Mouse (Mus musculus): ENCODE results near the gene Dusp12.

Dusp12 gene

DNA sequence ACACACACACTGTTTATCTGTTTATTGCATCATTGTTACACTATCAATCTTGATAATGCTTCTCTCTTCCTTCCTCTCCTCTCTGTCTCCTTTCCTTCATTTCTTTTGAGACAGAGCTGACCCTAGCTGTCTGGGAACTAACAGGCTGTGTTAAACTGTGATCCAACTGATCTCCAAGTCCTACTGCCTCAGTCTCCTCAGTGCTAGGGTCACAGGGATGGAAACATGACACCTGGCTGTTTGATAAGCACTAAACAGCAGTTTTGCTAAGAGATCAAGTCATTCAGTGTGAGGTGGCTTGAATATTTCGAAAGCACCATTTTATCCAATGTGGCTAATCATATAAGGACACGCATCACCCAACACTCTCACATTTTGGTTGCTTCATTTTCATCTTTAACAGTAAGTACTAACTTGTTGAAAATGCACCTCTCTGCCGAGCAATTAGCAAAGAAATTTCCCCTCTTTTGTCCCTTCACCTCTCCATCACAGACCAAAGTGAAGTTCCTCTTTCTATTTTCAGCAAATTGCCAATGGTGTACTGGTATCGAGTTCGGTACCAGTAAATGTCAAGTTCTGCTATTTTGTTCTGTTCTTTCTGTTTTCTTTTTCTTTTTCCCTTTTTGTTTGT is 11.4 kb upstream of the Dusp12 start:
- DNase-seq: no peak

DNA sequence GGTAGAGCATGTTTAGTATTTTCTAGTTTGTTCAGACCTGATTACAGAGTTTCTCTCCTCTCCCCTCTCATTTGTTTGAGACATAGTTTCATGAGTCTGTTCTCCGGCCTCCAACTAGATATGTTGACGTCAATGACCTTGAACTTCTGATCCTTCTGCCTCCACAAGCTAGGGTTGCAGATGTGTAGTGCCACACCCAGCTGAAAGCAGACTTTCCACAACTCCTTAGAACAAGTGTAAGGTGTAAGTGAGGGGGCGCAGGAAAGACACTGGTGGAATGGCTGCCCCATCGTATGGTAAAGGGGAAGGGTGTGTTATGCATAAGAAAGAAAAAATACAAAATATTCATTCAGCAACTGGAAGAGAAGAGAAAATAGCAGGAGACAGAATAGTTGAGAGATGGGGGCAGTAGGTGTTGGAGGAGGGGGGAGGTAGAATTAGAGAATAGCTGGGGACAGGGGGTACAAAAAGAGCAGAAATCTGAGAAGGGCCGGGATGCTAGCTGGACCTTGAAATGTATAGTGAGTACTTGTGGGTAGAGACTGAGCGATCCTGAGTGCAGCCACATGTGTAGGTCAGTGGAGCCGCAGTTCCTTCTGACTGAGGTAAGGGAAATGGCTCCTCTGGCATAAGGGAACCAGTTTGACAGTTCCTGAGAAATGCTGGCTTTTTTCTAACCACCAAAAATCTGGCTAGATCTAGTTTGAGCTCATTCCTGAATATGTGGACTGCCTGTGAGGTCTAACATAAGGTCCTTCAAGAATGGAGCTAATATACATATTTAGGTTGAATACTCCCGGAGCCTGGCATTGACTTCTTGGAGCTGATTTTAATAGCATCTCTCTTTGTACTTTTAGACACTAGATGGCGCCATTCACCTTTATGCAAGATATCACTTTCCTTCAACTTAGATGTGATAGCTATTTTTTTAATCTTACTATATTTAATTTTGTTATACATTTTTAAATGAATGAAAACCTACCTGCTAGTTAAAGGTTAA is 9.6 kb upstream of the Dusp12 start:
- no peak for DNase-seq

DNA sequence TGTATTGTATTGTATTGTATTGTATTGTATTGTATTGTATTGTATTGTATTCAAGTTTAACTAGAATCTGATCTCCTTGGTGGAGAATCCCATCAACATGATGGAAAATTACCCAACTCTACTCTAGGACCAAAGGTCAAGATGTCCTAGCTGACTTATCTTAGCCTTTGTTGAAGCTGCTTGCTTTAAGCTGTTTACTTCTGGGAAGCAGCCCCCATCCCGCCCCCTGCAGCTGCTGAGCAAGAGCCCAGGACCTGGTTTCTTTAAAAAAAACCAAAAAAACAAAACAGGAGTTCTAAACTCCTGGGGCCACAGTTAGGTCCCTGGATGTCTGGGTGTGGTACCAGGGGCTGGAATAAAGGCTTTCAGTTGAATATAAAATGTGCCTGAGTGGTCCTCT is 6.9 kb upstream of the Dusp12 start:
- no peak for DNase-seq

DNA sequence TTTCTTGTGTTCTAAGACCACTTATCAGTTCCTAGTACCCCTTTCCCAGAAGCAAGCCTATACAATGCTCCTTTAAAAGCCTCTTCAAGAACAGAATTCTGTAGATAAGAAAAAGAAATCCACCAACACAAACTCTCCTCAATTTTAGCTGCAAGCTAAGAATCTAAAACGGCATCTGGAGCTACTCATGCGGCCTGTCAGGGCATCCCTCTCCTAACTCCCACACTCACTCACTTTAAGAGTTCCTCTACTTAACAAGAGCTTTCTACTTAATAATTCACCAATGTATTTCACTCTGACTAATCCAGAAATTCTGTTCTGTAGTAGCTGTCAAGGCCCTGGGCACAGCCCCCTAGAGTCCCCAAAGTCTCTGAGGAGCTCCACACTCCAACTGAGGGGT is 6.3 kb upstream of the Dusp12 start:
- no peak for DNase-seq

DNA sequence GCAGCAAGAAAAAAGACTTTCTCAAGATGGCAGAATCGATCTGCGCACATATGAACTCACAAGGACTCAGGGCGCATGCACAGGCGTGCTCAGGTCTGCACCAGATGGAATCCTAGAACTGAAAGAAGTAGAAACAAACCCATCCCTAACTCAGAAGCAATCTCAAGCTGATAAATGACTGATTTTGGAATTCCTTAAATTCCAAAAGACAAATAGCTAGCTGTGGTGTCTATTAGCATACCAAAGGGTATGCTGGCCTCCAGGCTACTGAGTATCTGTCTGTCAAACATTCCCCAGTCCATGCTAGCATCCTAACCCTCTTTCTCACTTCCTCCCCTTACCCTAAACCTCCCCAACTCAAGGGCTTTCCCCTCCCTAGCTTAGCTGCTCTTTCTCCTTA is 4.0 kb upstream of the Dusp12 start:
- DNase-seq: no peak

DNA sequence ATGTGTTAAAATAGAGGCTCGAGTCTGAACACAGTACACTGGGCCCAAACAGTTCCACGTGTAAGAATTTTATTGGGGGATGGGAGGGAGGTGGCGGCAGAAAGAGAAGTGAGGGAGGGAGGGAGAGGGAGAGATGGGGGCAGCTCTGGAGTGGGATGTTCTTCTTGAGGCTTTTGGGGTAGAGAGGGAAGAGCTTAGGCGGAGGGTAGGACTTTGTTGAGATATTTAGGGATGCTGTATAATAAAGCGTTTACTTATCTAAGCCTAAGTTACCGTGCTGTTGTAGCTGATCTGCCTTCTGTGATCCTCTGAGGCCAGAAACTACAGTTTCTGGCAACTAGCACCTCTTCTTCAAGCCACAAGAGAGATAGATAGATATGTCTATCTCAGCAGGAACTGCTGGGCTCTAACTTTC is 711 bp upstream of the Dusp12 start:
- DNase-seq: no peak

DNA sequence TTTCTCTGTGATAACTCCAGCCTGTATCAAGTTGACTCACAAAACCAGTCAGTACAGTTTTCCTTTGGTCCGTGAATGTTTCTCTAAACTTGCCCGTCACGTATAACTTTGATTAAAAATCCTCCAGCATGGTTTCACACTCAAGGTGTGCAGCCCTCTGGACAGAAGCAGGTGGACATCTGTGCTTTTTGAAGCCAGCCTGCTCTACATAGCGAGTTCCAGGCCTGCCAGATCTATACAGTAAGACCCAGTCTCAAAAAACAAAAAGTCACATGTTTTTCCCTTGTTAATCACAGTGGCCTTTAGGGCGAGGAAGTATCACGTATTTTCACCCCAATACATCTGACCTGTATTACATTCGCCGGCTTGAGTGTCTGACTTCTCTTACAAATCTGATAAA is 950 bp downstream of the Dusp12 start:
- DNase-seq: no peak

DNA sequence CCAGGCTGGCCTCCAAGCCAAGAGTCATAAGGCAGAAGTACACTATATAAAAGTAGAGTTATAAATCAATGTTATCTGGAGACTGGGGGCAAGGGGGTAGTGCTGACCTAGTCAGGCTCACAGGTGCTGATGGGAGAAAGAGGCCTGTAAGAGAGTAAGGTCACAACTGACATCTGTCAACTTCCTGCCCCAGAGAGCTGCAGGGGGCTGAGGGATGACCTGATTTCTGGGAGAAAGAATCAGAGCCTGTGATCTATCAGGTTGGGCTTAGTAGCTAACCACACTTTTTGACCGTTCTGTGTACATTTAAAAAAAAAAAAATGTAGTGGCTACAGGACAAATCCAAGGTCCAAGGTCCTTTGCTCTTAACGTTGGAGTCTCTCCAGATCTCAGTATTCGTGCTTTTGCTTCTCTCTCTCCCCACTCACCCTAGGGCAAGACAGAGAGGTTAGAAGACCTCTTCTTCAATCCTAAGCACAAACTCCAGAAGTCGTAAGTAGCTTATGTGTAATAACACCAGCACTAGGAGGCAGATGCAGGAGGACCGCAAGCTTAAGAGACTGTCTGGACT is 2.3 kb downstream of the Dusp12 start:
- no peak for DNase-seq

DNA sequence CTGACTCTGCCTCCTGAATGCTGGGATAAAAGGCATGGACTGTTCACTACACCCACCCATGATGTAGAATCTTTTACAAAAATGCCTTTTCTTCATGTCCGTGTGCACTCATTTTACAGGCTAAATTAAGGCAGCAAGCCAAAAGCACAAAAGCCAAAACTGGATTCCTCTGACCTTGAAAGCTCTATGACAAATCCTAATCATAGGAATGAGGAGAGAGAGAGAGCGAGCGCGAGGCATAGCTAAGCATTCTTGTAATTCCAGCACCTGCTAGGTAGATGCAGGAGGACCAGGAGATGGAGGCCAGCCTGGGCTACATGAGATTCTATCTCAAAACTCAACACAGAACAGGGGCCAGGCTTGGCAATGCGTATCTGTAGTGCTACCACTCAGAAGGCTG is 8.4 kb downstream of the Dusp12 start:
- no peak for DNase-seq

DNA sequence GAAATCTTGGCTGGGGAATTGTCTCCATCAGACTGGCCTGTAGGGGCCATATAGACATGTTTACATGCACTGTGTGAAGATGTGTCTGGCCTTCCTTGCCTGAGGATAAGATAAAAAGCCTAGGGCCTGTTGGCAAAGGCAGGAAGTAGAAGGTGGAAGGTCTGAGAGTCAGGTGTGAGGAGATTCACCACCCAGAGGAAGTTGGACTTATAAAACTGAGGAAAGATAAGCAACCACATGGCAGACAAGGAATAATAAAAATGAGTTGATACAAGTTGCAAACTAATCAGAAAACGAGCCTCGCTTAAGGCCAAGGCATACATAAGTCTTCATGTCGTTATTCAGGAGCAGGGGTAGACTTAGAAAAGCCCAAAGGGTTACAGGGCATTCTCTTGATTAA is 9.7 kb downstream of the Dusp12 start:
- DNase-seq: no peak

DNA sequence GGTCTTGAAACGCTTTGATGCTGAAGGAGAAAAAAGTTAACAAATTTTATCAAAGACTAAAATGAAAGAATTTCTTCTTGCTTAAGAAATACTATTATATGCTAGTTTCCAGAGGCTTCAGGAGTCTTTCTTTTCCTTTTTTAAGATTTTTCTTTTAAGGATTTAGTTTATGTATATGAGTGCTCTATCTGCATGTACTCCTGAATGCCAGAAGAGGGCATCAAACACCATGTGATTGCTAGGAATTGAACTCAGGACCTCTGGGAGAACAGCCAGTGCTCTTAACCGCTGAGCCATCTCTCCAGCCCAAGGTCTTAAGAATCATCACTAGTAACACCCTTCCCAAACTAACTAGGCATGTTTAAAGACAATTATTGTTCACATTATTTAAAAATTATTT is 13.4 kb downstream of the Dusp12 start:
- DNase-seq: no peak

DNA sequence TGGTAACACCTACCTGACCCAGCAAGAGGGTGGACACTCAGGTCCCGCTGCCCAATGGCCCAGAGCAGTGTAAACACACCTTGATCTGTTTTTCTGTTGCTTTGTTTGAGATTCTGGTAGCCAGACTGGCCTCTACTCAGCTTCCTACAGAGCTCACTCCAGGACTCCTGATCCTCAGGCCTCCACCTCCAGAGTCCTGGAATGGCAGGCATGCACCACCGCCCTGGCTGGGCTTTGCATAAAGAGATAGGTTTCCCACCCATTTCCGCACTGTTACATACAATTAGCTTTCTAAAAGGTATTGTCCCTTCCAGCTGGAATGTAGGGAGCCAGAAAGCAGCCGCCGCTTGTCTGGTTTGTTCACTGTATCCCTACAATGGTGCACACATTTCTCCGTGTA is 13.9 kb downstream of the Dusp12 start:
- DNase-seq: no peak

DNA sequence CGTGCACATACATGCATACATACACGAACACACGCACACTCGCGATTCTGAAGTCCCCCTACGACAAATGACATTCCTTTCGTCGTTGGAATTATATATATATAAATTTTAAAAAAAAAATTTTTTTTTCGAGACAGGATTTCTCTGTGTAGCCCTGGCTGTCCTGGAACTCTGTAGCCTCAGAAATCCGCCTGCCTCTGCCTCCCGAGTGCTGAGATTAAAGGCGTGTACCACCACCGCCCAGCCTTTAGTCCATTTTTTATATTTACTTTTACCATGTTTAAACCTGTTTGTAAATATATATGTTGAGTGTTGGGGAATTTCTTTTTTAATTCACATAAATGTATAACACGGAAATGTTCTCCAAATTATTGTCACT is 16.4 kb downstream of the Dusp12 start:
- no peak for DNase-seq

DNA sequence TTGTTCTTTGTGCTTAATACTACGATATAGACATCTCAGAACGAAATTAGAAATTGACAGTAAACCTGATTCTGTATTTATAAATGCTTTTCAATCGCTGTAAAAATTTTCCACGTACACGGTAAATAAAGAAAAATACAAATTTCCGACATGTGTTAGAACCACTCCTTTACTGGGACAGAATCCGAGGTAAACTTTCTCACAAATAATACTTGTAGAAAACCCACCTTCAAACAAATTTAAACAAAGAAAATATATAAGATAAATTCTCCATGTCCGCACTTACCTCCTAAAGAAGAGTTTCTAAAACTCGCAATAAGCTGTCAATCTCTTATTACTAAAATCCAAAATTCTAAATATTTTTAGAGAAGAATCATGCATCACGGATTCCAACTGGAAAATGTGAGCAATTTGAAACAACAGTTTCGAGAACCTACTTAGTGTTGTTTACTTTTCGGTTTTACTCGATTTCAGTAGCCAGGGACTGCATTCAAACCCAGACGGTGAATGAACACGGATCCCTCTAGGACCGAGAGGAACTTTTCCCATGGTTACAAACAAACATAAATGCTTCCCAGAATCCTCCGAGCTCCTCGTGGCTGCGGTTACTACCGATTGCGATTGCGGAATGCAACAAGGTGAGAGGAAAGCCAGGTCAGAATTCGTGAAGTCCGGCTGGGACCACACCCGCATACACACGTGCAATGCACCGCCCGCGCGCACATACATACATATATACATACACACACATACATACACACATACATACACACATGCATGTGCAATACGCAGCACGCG is 17.0 kb downstream of the Dusp12 start:
- peak; percentile 74 for DNase-seq

DNA sequence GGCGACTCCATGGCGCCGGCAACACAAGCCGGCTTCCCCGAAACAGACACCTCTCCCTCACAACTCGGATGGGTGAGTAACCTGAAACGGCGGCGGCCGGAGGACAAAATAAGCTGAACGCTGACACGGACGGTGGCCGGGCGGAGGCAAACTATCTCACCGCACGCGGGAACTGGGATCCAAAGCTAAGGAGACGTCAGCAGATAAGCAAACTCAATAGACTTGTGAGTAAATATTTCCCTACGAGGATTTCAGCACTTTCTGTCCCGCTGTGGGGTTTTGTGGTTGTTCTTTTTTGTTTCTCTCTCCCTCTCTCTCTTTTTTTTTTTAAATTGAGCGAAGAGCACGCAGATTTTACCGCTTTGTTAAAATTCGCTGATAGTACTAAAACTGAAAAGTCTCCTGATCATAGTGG is 17.6 kb downstream of the Dusp12 start, which contains the start of gene Atf6:
TSS of gene Atf6 (minus strand) at position 81 of the 415 bp plus-strand sequence.
- DNase-seq: peak; percentile 95

DNA sequence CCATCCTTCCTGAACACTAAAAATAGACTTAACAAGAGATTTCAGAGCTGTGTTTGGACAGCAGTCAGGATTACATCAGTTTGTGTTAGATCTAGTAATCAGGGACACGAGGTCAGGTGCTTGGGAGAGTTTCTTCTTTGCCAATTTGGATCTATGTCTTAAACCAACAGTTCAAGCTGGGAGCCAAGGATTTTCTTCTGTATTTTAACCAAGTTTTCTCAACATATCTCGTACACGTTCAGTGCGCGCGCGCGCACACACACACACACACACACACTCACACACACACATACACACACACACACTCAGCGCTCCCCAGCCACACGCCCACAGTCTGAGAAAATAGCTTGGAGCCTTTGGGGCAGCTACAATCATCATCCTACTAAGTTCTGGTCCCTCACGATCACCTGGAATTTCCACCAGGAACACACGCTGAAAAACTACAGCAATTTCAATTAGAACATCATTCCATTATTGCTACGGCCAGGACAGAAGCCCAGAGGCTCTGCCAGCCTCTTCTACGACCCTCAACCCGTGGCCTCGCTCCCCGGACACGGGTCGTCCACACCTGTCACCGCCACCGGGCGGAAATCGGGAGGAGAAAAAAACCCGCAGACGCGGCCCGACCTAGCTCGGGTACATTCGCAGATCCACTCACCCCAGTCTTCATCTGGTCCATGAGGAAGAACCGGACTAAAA is 18.2 kb downstream of the Dusp12 start:
- peak; percentile 51 for DNase-seq

DNA sequence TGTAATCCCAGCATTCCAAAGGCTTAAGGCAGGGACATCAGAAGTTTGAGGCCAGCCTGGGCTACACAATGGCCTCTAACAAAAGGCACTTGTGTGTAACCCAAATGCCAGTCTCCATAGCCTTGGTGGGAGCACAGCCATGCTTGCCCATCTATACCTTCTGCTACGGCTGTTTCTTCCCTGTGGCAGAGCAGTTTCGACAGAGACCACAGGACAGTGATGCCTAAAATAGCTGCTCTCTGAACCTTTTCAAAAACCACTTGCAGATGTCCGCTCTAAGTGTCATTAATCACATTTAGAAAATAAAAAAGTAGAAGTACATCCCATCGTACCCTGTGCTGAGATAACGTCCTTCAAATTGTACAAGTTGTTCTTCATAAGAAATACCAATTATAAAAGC is 19.9 kb downstream of the Dusp12 start:
- DNase-seq: no peak

DNA sequence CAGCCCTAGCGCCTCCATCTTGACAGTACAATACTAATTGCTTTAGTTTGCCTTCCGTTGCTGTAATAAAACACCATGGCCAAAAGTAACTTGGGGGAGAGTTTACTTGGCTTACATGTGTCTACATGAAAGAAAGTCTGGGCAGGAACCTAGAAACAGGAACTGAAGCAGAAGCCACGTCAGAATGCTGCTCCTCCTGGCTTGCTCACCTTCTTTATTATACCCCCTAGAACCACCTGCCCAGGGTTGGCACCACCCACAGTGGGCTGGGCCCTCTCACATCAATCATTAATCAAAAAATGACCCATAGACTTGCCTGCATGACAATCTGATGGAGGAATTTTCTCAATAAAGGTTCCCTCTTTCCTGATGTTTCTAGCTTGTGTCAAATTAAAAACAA is 20.6 kb downstream of the Dusp12 start:
- no peak for DNase-seq

DNA sequence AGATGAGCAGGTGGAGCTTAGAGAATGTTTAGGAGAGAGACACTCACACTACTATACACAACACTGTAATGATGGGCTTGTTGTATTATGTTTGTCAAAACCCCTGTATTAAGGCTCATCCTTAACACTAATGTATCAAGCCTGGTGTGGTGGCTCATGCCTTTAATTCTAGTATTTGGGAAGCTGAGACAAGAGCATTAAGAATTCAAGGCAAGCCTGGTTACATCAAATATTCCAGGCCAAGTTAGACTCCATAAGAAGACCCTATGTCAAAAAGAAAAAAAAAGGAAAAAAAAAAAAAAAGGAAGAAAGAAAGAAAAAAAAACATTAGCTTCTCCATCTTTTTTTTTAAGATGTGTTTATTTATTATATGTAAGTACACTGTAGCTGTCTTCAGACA is 21.1 kb downstream of the Dusp12 start:
- DNase-seq: no peak

DNA sequence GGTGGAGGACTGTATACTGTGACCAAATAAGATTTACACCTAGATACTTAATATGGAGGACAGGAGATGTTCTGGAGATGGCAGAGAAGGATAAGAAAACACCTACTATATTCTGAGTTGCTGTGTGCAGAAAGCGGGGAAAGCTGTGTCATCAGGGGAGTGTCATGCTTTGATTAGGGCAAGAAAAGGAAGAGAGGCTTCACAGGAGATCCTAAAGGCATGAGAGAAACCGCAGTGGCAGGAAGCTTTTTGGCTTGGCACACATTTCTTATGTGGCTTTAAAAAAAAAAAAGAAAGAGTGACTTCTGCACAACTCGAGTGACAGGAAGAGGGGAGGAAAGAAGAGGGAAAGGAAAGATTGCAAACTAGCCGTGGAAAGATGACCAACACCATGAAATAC is 22.3 kb downstream of the Dusp12 start:
- peak; percentile 16 for DNase-seq

DNA sequence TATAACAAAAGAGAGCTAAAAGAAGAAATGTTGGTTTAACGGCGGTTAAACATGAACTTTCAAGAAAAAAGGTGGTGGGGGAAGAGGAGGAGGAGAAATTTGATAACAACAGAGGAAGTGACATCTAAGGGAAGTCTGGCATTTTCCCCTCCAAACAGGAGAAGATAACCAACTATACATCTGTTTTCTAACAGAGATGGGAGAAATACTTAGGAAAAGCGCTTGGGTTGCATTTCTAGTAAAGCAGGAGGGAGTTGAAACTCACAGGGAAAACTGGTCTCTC is 23.0 kb downstream of the Dusp12 start:
- DNase-seq: no peak

DNA sequence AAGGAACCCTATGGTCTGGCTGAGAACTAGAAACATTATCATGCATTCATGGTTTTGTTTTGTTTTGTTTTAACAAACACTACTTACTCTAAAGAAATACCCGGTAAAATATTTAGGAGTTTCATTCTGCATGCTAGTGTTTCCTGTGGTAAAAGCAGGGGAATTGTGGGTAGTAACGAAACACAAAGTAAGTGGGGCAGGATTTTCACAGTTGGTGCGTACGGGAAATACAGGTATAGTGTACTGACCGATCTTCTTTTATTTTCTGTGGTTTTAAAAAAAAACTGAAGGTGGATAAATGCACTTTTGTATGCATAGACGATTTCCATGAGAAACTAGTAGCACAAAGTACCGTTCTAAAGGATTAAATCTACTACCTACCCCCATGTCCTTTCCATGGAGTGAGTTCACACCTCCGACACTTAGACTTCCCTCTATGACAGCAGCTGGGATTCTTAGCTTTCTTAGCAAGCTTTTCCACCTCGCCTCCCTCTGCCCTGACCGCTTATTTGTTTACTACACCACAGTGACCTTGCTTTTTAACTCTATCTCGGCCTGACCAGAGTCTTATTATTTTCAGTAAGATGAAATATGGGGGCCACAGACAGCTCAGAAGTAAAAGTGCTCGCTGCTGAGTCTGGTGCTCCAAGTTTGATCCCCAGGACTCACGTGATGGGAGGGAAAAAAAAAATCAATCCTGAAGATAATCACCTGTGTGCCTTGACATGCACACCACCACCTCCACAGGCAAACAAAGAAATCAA is 23.5 kb downstream of the Dusp12 start:
- no peak for DNase-seq

All from liver (tissue).